Mouse (Mus musculus): Measurements from ENCODE around the gene St13. TPM values are rescaled to one million over a fixed set of nuclear protein-coding genes. Genes with fewer than 3 reads are reported as not detected.
A peak's percentile ranks its signal among the peaks of the same experiment; 100 is the strongest.
"Not testable (repeated sequence)": the region's sequence is repeated elsewhere in the genome, so short reads cannot be mapped to it uniquely, and the experiment has no call there.

Gene St13
- 34.2 and 44.4 TPM in 2 replicates for polyA plus RNA-seq (2012; rRNA removed)

DNA sequence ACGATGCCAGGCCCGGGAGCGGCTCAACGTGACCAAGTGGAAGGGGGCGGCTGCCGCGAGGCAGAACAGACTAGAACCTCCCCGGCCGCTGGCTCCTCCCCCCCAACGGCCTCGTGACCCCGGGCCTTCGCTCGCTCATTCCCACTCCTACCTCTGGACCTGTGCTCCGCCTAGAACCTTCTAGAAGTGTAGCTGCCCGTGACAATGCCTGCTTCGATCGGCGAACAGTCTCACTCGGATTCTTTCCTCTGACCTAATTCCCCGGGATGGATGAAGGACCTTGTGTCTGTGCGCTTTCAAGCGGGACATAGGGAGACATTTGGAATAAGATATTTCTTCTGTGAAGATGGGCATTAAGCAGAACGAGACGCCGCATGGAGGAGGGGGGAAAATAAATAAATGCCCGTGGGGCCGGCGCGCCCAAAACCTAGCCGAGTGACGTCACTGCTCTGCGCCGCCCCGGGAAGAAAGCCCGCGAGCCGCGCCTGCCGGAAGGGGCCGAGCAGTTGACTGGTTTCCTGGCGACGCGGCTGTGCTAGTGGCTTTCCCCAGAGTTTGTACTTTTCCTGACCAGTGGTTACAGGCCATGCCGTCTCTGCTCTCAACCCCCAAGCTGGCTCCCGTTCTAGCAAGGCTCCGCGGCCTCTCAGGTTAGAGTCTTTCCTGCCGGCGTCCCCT lies at the start of gene St13, which contains the start of gene Xpnpep3:
TSS of gene St13 (minus strand) at position 440 of the 678 bp plus-strand sequence.
TSS of gene Xpnpep3 (plus strand) at position 501 of the 678 bp plus-strand sequence.
- DNase-seq (ENCODE audit: low read depth): no peak

- DNase-seq (ENCODE audit: low read depth): no peak
Measured at GRCm38 (mm10) chr15:81448463-81448862, 48.6 kb upstream of the St13 start.

DNA sequence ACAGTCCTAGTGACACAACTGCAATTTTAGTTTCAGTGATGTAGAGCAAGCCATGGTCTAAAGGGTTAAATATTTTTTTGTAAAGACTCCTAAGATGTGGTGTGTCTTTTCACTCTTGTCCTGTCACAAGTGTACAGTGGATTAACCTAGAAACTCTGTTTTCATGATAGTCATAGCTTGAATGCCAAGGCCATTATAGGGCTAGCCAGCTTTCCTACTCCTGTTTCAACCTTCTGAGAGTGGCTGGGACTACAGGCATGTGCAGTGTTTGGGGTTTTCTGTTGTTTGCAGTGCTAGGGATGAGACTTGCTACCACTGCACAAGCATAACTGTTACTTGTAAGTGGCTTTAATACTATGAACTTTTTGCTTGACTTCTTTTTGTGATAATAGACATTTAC lies 39.4 kb upstream of the St13 start:
- no peak for DNase-seq (ENCODE audit: low read depth)

GRCm38 (mm10) chr15:81438345-81438744 lies 38.5 kb upstream of the St13 start:
- DNase-seq (ENCODE audit: low read depth): no peak

DNA sequence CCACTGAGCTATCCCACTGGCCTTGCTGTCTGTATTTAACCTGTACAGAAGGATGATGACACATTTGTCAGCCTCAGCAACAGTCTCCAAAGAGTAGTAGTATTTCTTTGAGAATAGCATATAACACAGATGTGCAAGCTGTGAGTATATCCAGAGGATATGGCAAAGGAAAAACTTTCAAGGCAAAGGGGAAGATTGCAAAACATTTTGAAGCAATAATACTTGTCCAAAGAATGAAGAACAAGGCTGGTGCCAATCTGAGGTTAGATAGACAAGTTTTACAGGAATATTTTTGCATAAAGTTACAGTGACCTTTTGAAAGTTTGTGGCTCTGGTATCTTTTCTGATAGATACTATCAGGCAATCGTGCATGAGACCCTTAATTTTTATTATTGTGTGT lies 31.3 kb upstream of the St13 start:
- DNase-seq (ENCODE audit: low read depth): peak; percentile 70

DNA sequence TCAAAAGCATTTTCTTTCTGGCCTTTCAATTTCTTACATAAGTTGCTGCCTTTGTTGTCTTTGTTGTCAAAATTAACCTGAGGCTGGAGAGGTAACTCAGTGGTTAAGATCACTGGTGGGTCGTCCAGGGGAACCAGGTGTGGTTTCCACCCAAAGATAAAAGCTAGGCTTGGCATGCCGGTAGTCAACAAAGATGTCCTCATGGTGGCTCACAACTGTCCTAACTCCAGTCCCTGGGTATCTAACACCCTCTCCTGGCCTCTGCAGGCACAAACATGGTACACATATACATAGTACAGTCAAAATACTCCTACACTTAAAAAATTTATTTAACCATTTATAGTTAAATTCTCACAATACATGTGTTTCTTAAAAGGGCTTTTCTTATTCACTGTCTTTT lies 28.1 kb upstream of the St13 start:
- no peak for DNase-seq (ENCODE audit: low read depth)

GRCm38 (mm10) chr15:81425311-81425710 lies 25.4 kb upstream of the St13 start:
- DNase-seq (ENCODE audit: low read depth): no peak

- no peak for DNase-seq (ENCODE audit: low read depth)
Measured at GRCm38 (mm10) chr15:81422156-81422681, 22.3 kb upstream of the St13 start.

GRCm38 (mm10) chr15:81421454-81421853 lies 21.6 kb upstream of the St13 start:
- DNase-seq (ENCODE audit: low read depth): no peak

DNA sequence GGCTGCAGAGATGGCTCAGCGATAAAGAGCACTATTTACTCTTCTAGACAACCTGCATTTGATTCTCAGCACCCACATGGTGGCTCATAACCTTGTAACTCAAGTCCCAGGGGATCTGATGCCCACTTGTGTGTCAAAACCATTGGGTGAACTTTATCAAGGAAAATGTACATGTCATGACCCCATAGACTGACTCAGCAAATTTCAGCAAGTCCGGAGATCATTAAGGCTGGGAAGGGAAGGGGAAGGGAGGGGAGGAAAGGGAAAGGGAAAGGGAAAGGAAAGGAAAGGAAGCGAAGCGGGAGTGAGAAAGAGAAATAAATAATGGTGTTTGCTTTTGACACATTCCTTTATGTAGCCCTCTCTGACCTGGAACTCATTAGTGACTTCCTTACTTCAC lies 18.2 kb upstream of the St13 start:
- no peak for DNase-seq (ENCODE audit: low read depth)

- DNase-seq (ENCODE audit: low read depth): not testable (repeated sequence)
Measured at GRCm38 (mm10) chr15:81416763-81417310, 17.0 kb upstream of the St13 start.

DNA sequence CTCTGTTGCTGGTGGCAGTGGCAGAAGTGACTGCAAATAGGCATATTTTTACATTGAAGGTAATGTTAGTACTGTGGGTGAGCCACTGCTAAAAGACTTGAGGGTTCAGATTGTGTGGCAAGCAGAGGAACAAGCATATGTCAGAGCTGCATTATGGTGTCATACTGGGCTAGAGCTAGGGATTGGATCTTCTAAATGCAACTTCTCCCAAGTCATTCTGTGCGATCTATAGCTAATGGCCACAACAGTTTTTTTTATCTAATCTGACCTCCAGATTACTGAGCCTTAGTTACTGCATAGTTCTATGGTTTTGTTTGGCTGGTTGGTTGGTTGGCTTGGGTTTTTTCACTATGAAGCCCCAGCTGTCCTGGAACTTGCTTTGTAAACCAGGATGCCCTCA lies 8.3 kb upstream of the St13 start, which contains the start of gene Dnajb7:
TSS of gene Dnajb7 (minus strand) at position 101 of the 400 bp plus-strand sequence.
- DNase-seq (ENCODE audit: low read depth): no peak

- peak; percentile 84 for DNase-seq (ENCODE audit: low read depth)
Measured at GRCm38 (mm10) chr15:81405008-81405407, 5.1 kb upstream of the St13 start.

DNA sequence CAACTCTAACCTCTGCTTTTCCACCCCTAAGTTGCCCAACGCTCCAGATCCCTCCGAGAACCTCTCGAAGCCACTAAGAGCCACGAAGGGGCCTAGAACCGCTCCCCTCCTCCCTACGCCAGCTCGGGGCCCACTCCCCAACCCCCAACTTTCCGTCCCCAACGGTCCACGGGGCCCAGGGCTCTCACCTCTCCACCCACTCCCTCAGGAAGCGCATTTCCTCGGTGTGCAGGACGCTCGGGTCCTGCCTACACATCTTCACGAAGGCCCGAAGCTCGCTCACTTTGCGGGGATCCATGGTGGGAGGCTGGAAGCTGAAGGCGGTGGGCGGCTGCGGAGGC lies 610 bp downstream of the St13 start:
- no peak for DNase-seq (ENCODE audit: low read depth)

DNA sequence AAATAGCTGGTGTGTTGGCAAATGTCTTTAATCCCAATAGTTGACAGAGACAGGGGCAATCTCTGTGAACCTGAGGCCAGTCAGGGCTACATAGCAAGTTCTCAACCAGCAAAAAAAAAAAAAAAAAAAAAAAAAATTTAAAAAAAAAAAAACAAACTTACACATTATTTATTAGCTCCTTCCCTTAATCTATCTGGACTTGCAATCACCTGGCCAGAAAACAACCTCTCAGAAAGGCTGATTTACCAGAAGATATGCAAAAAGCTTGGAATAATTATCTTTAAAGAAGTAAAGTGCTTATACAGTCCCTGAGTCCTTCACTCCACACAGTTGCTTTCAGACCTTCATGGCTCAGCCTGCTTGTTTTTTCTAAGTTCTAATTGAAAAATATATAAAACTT lies 1.7 kb downstream of the St13 start:
- DNase-seq (ENCODE audit: low read depth): no peak

- DNase-seq (ENCODE audit: low read depth): no peak
Measured at GRCm38 (mm10) chr15:81394211-81394915, 5.5 kb downstream of the St13 start.

DNA sequence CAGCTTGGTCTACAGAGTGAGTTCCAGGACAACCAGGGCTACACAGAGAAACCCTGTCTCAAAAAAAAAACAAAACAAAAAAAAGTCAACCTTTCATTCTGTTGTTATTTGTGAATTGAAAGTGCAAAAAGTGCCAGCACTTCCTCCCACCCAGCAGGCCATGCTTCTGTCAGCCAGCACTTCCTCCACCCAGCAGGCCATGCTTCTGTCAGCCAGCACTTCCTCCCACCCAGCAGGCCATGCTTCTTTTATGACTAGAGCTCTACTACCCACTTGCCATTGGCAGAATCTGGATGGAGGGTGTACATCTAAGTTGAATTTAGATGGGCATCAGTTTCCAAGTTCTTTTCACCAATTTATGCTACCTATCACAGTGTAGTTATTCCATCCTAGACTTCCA lies 6.9 kb downstream of the St13 start:
- DNase-seq (ENCODE audit: low read depth): no peak

DNA sequence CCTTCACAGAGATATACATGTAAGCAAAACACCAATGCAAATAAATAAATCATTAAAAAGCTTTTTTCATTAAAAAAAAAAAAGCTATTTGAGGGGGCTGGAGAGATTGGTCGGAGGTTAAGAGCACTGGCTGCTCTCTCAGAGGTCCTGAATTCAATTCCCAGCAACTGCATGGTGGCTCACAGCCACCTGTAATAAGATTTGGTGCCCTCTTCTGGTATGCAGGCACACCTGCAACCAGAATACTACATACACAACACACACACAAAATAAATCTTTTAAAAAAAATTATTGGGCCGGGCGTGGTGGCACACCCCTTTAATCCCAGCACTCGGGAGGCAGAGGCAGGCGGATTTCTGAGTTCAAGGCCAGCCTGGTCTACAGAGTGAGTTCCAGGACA lies 13.6 kb downstream of the St13 start:
- DNase-seq (ENCODE audit: low read depth): no peak

DNA sequence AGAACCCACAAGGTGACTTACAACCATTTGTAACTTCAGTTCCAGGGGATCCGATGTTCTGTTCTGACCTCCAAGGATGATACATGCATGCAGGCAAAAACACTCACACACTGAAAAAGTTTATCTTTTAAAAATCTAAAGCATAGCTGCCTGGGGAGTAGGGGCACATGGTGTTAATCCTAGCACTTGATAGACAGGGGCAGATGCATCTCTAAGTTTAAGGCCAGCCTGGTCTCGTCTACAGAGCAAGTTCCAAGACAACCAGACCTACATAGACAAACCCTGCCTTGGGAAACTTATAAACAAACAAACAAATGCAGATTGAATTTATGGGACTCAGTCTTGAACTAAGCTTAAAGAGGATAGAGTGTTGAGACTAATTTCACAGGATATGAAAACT lies 21.0 kb downstream of the St13 start:
- DNase-seq (ENCODE audit: low read depth): no peak

GRCm38 (mm10) chr15:81374621-81375020 lies 25.3 kb downstream of the St13 start:
- DNase-seq (ENCODE audit: low read depth): no peak

- no peak for DNase-seq (ENCODE audit: low read depth)
Measured at GRCm38 (mm10) chr15:81370356-81370755, 29.5 kb downstream of the St13 start.

DNA sequence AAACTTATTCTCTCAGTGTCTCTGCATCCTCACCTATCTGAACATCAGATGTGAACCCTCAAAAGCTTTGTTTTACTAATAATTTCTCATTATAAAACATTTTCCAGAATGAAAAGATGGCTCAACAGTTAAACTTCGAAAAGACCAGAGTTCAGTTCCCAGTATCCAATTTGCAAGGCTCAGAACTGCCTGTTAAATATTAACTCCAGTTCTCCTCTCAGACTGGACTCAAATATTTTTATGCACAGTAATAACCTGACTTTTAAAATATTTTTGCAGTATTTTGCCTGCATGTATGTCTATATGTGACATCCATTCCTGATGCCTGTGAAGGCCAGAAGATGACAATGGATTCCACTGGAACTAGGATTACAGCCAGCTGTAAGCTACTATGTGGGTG lies 31.3 kb downstream of the St13 start:
- no peak for DNase-seq (ENCODE audit: low read depth)

DNA sequence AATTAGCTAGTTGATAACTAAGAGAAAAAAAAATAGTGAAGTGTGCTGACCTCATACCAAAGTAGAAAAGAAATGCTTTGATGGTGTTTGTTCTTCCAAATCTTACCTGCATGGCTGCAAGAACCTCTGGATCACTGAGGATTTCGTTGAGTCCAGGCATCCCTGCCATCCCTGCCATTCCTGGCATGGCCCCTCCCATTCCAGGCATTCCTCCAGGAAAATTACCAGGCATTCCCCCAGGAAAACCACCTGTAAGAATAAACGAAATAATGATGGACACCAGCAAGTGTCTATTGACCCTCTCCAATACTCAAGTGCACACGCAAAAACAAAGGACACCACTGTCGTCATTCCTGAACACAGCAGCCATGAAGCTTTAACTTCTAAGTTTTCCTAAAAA lies 33.6 kb downstream of the St13 start:
- no peak for DNase-seq (ENCODE audit: low read depth)
